Mouse (Mus musculus) heart, adult 9 months (tissue): Measurements from ENCODE around the gene Glis3.
A peak's percentile ranks its signal among the peaks of the same experiment; 100 is the strongest.

Experiments
- DNase-seq, 2 experiments: peaks; one replicate each; pipeline ENCODE4 v3.0.0; 2022; ENCODE audit warnings: low spot score in 2 of 2

The Glis3 gene

GRCm38 (mm10) chr19:28533576-28533975 lies 146.3 kb downstream of the Glis3 start:
- no peak for DNase-seq

GRCm38 (mm10) chr19:28531750-28532149 lies 148.1 kb downstream of the Glis3 start:
- no peak for DNase-seq

GRCm38 (mm10) chr19:28530846-28531245 lies 149.0 kb downstream of the Glis3 start:
- no peak for DNase-seq

- DNase-seq, result no peak
Observed at GRCm38 (mm10) chr19:28529006-28529405, 150.9 kb downstream of the Glis3 start.

- DNase-seq, result no peak
Observed at GRCm38 (mm10) chr19:28527446-28527845, 152.4 kb downstream of the Glis3 start.

- no peak for DNase-seq
Observed at GRCm38 (mm10) chr19:28525331-28525730, 154.5 kb downstream of the Glis3 start.

GRCm38 (mm10) chr19:28522289-28522688 lies 157.6 kb downstream of the Glis3 start:
- no peak for DNase-seq

- DNase-seq, result no peak
Observed at GRCm38 (mm10) chr19:28520761-28521181, 159.1 kb downstream of the Glis3 start.

- DNase-seq, result no peak
Observed at GRCm38 (mm10) chr19:28520128-28520745, 159.6 kb downstream of the Glis3 start.

- DNase-seq, result no peak
Observed at GRCm38 (mm10) chr19:28519296-28519695, 160.6 kb downstream of the Glis3 start.

GRCm38 (mm10) chr19:28518846-28519245 lies 161.0 kb downstream of the Glis3 start:
- no peak for DNase-seq

GRCm38 (mm10) chr19:28518266-28518665 lies 161.6 kb downstream of the Glis3 start:
- peak; percentile 3 to 24 for DNase-seq

- no peak for DNase-seq
Observed at GRCm38 (mm10) chr19:28517464-28518080, 162.3 kb downstream of the Glis3 start.

GRCm38 (mm10) chr19:28516487-28516886 lies 163.4 kb downstream of the Glis3 start:
- no peak for DNase-seq

GRCm38 (mm10) chr19:28512475-28512874 lies 167.4 kb downstream of the Glis3 start:
- DNase-seq, result no peak

GRCm38 (mm10) chr19:28511910-28512309 lies 168.0 kb downstream of the Glis3 start:
- no peak for DNase-seq

- no peak for DNase-seq
Observed at GRCm38 (mm10) chr19:28505376-28505775, 174.5 kb downstream of the Glis3 start.

- no peak for DNase-seq
Observed at GRCm38 (mm10) chr19:28503011-28503410, 176.9 kb downstream of the Glis3 start.

- DNase-seq, result no peak
Observed at GRCm38 (mm10) chr19:28500975-28501374, 178.9 kb downstream of the Glis3 start.

- DNase-seq, result no peak
Observed at GRCm38 (mm10) chr19:28500505-28500904, 179.4 kb downstream of the Glis3 start.

GRCm38 (mm10) chr19:28499786-28500185 lies 180.1 kb downstream of the Glis3 start:
- DNase-seq, result no peak

GRCm38 (mm10) chr19:28495926-28496325 lies 184.0 kb downstream of the Glis3 start:
- DNase-seq, result no peak

- DNase-seq, result no peak
Observed at GRCm38 (mm10) chr19:28493605-28494260, 186.1 kb downstream of the Glis3 start.
